Mouse (Mus musculus) cerebellum, adult 2 months (tissue): ENCODE measurements at regions not wholly inside any gene's neighbourhood (a gene's known extent, or its start where the extent isn't known, plus 50 kb on each side); places are given as distances from the start of the nearest gene placed in this dataset.

ENCODE experiments used
- DNase-seq, 2 experiments: peaks; one replicate each; pipeline ENCODE4 v3.0.0; 2021
- H3K27ac ChIP-seq: fragments of 200-500 bp; 2 replicates; pipeline ENCODE4 v1.5.1; 2012; ENCODE audit warnings: low read length, control low read depth, inconsistent platforms; ENCODE audit not compliant: insufficient read depth
- H3K27me3 ChIP-seq: fragments of 200-500 bp; 2 replicates; pipeline ENCODE4 v1.6.1; 2012; ENCODE audit warnings: inconsistent platforms, mild to moderate bottlenecking, low read length, moderate library complexity; ENCODE audit not compliant: control insufficient read depth, insufficient read depth
- H3K4me1 ChIP-seq: fragments of 200-500 bp; 2 replicates; pipeline ENCODE4 v1.6.1; 2011; ENCODE audit warnings: low read length; ENCODE audit not compliant: control insufficient read depth, insufficient read depth
- H3K4me3 ChIP-seq: fragments of 200-500 bp; replicated peaks from 2 replicates; pipeline ENCODE3; 2011; ENCODE audit warnings: mild to moderate bottlenecking, low read depth, low read length, control low read depth; ENCODE audit not compliant: insufficient read depth
- CTCF ChIP-seq: fragments of 200-500 bp; IDR thresholded peaks from 2 replicates; pipeline ENCODE4 v1.5.1; 2011; ENCODE audit warnings: low read depth, mild to moderate bottlenecking, control low read depth, low read length, moderate library complexity, borderline replicate concordance; ENCODE audit not compliant: insufficient read depth
- POLR2A ChIP-seq: fragments of 200-500 bp; IDR thresholded peaks from 2 replicates; pipeline ENCODE4 v1.6.1; 2011; ENCODE audit warnings: low read length, control low read depth, borderline replicate concordance; ENCODE audit not compliant: insufficient read depth
- WGBS: fragments of 180-500 bp; shearing (Covaris S2); methylation state at CpG from one replicate; pipeline ENCODE4 v1.1.7; 2018; 5-methylcytosine and 5-hydroxymethylcytosine counted together

- TF ChIP-seq CTCF: no peak
- no peak for TF ChIP-seq POLR2A
- no peak overlapping the region for H3K27ac ChIP-seq
- DNase-seq: no peak
- WGBS: 98% methylated on average over 3 of the region's 3 CpGs
- H3K27me3 ChIP-seq: no peaks in the 10 kb centered on the region
- no peak overlapping the region for H3K4me3 ChIP-seq
- no peaks in the 10 kb centered on the region for H3K4me1 ChIP-seq
These were observed 1512.2 kb upstream of the Gm6569 start for GRCm38 (mm10) chr15:72322127-72322526.

GRCm38 (mm10) chr15:72323158-72323557, 1511.2 kb upstream of the Gm6569 start:
- H3K27me3 ChIP-seq: no peaks in the 10 kb centered on the region
- TF ChIP-seq POLR2A (no peak), CTCF (no peak)
- H3K4me1 ChIP-seq: no peaks in the 10 kb centered on the region
- H3K4me3 ChIP-seq: no peak overlapping the region
- DNase-seq: no peak
- H3K27ac ChIP-seq: no peak overlapping the region
- 95% methylated on average over 7 of the region's 7 CpGs for WGBS

- DNase-seq: no peak
- H3K4me1 ChIP-seq: no peaks in the 10 kb centered on the region
- no peak overlapping the region for H3K27ac ChIP-seq
- H3K27me3 ChIP-seq: no peaks in the 10 kb centered on the region
- H3K4me3 ChIP-seq: no peak overlapping the region
- 69% methylated on average over 4 of the region's 4 CpGs for WGBS
- TF ChIP-seq POLR2A (no peak), CTCF (no peak)
These were observed 1503.1 kb upstream of the Gm6569 start for GRCm38 (mm10) chr15:72331262-72331661.

DNA sequence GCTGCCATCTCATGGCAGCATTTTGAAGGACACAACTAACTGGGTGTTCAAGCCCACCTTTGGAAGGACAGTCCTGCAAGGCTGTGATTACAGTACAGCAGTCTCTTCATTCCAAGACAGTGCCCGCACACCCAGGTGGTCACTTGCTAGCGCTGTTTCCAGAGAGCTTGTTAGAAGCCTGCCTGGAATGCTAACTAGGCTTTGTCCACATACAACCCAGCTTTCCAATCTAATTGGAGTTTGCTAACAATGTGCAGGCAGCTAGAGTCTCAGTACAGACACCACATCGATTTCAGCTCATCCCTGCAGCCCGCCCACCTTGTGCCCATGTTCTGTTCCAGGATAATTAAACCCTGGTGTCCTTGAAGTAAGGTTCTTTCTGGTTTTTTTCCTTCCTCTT, 1499.9 kb upstream of the Gm6569 start:
- DNase-seq: no peak
- no peaks in the 10 kb centered on the region for H3K27me3 ChIP-seq
- H3K4me1 ChIP-seq: no peaks in the 10 kb centered on the region
- H3K27ac ChIP-seq: no peak overlapping the region
- 84% methylated on average over 4 of the region's 4 CpGs for WGBS
- no peak for TF ChIP-seq CTCF
- TF ChIP-seq POLR2A: no peak
- no peak overlapping the region for H3K4me3 ChIP-seq

- no peak for DNase-seq
- no peaks in the 10 kb centered on the region for H3K27me3 ChIP-seq
- 98% methylated on average over 1 of the region's 1 CpGs for WGBS
- H3K4me3 ChIP-seq: no peak overlapping the region
- no peak for TF ChIP-seq POLR2A
- no peak overlapping the region for H3K27ac ChIP-seq
- no peaks in the 10 kb centered on the region for H3K4me1 ChIP-seq
These were observed 1494.7 kb upstream of the Gm6569 start for GRCm38 (mm10) chr15:72339629-72340028.

DNA sequence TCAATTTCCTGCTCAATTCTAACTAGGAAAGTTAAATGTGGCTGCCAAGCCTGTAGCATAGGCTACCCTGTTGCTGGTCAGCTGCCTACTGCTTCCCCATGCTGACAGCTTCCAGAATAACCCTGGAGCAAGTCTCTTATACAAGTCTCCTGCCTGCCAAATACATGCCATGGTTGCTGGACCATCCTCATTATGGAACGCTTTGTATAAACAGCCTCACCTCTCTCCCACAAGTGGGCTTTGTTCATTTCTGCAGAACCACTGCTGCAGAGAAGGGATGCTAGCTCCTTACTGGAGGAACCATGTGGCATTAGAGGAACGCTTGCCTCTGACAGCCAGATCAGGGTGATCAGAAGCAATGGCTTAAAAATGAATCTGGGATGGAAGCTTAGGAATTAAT, 1492.4 kb upstream of the Gm6569 start:
- 83% methylated on average over 2 of the region's 2 CpGs for WGBS
- no peaks in the 10 kb centered on the region for H3K4me1 ChIP-seq
- no peaks in the 10 kb centered on the region for H3K27me3 ChIP-seq
- TF ChIP-seq CTCF (no peak), POLR2A (no peak)
- no peak overlapping the region for H3K27ac ChIP-seq
- H3K4me3 ChIP-seq: no peak overlapping the region
- DNase-seq: peak in 1 of 2 experiments; percentile 36

DNA sequence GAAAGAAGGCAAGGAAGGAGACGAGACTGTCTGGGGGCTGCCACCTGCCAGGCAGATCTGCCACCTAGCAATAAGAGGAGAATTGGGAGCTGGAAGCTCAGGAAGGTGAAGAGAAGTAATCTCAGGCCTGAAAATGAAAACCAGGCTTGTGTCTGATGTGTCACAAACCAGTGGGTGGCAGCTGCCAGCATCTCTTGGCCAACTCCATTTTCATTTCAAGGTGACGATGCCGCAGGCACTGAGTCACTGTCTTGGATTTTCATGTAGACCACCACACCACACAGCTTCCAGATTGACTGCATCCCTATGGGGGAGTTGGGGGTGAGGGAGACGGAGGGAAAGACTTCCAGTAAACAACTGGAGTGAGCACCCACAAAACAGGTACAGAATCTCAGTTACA, 1491.9 kb upstream of the Gm6569 start:
- no peak for TF ChIP-seq CTCF
- no peak for TF ChIP-seq POLR2A
- WGBS: 89% methylated on average over 4 of the region's 4 CpGs
- no peak overlapping the region for H3K4me3 ChIP-seq
- no peaks in the 10 kb centered on the region for H3K4me1 ChIP-seq
- no peak for DNase-seq
- no peak overlapping the region for H3K27ac ChIP-seq
- no peaks in the 10 kb centered on the region for H3K27me3 ChIP-seq

DNA sequence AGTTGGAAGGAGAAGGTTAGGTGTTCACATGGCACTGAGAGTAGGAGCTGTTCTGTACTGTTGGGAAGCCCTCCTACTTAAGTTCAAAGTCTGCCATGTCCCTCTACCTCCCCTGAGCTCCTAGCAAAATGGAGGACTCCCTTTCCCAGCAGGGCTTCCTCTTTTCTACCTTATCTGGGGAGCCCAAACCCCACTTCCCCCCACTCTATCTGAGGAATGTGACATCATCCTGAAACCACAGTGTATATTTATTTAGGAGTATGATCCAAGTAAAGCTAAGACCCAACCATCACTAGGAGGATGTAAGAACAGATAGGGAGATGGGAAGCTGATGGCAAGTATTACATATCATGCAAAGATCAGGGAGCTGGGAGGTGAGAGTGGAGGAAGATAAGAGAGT, 1490.6 kb upstream of the Gm6569 start:
- no peak for DNase-seq

More for the DNA sequence above, 1490.6 kb upstream of the Gm6569 start:
- Histone ChIP-seq H3K4me1 (no peaks in the 10 kb centered on the region), H3K27me3 (no peaks in the 10 kb centered on the region), H3K27ac (no peak overlapping the region), H3K4me3 (no peak overlapping the region)
- TF ChIP-seq POLR2A (no peak), CTCF (no peak)
